Mouse (Mus musculus): ENCODE measurements around the gene Gm21987. TPM values are rescaled to one million over a fixed set of nuclear protein-coding genes. Genes with fewer than 3 reads are reported as not detected.
A peak's percentile ranks its signal among the peaks of the same experiment; 100 is the strongest.

Gene Gm21987
- polyA plus RNA-seq, 1 experiment from 2014 or later, result not detected

- H3K4me1 ChIP-seq (ENCODE audit: control insufficient read depth, insufficient read depth, low read length), result 0 out of 2 replicates have a peak, but pooled peaks cover 2% of the 10 kb centered on the region
- no peaks in the 10 kb centered on the region for H3K9me3 ChIP-seq (ENCODE audit: control insufficient read depth, low read length)
- ATAC-seq (ENCODE audit: insufficient read depth, low FRiP score, low TSS enrichment) (no peak), DNase-seq (ENCODE audit: low spot score) (no peak)
- no peaks in the 10 kb centered on the region for H3K36me3 ChIP-seq (ENCODE audit: control insufficient read depth, insufficient read depth, low read length)
- H3K4me2 ChIP-seq (ENCODE audit: low read depth), result no peak overlapping the region
- H3K4me3 ChIP-seq (ENCODE audit: low read depth, low read length), result no peak overlapping the region
- H3K27ac ChIP-seq (ENCODE audit: low read depth, low read length), result no peak overlapping the region
- 92% methylated on average over 6 of the region's 6 CpGs for WGBS
- H3K27me3 ChIP-seq (ENCODE audit: control insufficient read depth, insufficient read depth, low read length), result no peaks in the 10 kb centered on the region
- H3K9ac ChIP-seq (ENCODE audit: low read length), result no peak overlapping the region
Measured at GRCm38 (mm10) chr16:38398266-38398665, 51.4 kb downstream of the Gm21987 start.

DNA sequence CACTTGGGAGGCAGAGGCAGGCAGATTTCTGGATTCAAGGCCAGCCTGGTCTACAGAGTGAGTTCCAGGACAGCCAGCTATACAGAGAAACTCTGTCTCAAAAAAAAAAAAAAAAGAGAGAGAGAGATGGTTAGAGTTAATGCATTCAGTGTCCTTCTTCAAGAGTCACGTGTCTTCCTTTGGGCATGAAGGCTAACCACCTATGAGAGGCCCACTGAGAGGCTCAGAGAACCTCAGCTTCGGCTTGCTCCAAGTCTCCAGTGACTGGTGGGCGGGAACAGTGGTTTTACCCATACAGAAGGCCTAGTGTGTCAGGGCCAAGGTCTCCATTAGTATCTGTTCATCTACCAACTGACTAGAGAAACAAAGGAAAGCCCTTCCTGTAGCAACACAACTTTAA is 52.2 kb downstream of the Gm21987 start:
- H3K27ac ChIP-seq (ENCODE audit: low read depth, low read length), result no peak overlapping the region
- H3K4me1 ChIP-seq (ENCODE audit: control insufficient read depth, insufficient read depth, low read length), result 0 out of 2 replicates have a peak, but pooled peaks cover 2% of the 10 kb centered on the region
- no peak overlapping the region for H3K4me3 ChIP-seq (ENCODE audit: low read depth, low read length)
- H3K9me3 ChIP-seq (ENCODE audit: control insufficient read depth, low read length), result no peaks in the 10 kb centered on the region
- no peak for ATAC-seq (ENCODE audit: insufficient read depth, low FRiP score, low TSS enrichment)
- no peak overlapping the region for H3K4me2 ChIP-seq (ENCODE audit: low read depth)
- 69% methylated on average over 3 of the region's 3 CpGs for WGBS
- H3K36me3 ChIP-seq (ENCODE audit: control insufficient read depth, insufficient read depth, low read length), result no peaks in the 10 kb centered on the region
- peak overlapping the region; percentile 30 for H3K9ac ChIP-seq (ENCODE audit: low read length)
- no peaks in the 10 kb centered on the region for H3K27me3 ChIP-seq (ENCODE audit: control insufficient read depth, insufficient read depth, low read length)
- DNase-seq (ENCODE audit: low spot score), result no peak

GRCm38 (mm10) chr16:38399531-38400231 is 52.8 kb downstream of the Gm21987 start:
- H3K4me2 ChIP-seq (ENCODE audit: low read depth), result peak overlapping the region; percentile 37
- DNase-seq (ENCODE audit: low spot score), result peak; percentile 48
- WGBS, result 23% methylated on average over 17 of the region's 17 CpGs
- 0 out of 2 replicates have a peak overlapping the region, but pooled peaks have one; percentile 9 for H3K4me3 ChIP-seq (ENCODE audit: low read depth, low read length)
- H3K27me3 ChIP-seq (ENCODE audit: control insufficient read depth, insufficient read depth, low read length), result no peaks in the 10 kb centered on the region
- H3K9me3 ChIP-seq (ENCODE audit: control insufficient read depth, low read length), result no peaks in the 10 kb centered on the region
- H3K36me3 ChIP-seq (ENCODE audit: control insufficient read depth, insufficient read depth, low read length), result no peaks in the 10 kb centered on the region
- H3K9ac ChIP-seq (ENCODE audit: low read length), result peak overlapping the region; percentile 30
- ATAC-seq (ENCODE audit: insufficient read depth, low FRiP score, low TSS enrichment), result no peak
- H3K27ac ChIP-seq (ENCODE audit: low read depth, low read length), result no peak overlapping the region
- 0 out of 2 replicates have a peak, but pooled peaks cover 2% of the 10 kb centered on the region for H3K4me1 ChIP-seq (ENCODE audit: control insufficient read depth, insufficient read depth, low read length)

DNA sequence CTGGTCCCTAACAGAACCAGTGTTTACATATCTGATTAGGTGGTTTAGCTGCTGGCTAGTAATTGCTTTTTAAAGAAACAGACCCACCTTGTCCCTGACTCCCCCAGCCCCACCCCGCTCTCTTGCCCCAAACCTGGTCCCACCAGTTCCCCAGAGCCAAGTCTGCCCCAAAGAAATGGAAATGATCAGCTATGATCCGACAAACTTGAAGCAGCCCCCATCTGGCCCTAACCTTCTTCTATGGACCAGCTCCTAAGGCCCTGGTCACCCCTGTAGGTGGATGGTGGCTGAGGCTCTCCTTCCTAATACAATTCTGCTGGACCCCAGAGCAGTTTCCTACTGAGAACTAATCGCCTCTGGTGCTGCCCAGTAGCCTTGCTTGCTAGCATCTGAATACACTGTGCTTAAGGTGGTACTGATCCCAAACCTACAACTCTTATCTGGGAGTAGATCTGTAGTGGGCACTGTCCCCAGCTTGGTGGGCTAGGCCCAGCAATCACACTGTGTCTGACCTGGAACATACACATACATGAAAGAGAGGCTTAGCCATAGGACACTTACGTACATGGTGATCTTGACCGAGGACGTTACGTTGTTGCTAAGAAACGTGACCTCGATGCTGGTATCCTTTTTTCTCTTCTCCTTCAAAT is 53.6 kb downstream of the Gm21987 start:
- no peaks in the 10 kb centered on the region for H3K36me3 ChIP-seq (ENCODE audit: control insufficient read depth, insufficient read depth, low read length)
- H3K27ac ChIP-seq (ENCODE audit: low read depth, low read length), result no peak overlapping the region
- ATAC-seq (ENCODE audit: insufficient read depth, low FRiP score, low TSS enrichment) (no peak), DNase-seq (ENCODE audit: low spot score) (no peak)
- no peaks in the 10 kb centered on the region for H3K27me3 ChIP-seq (ENCODE audit: control insufficient read depth, insufficient read depth, low read length)
- 0 out of 2 replicates have a peak overlapping the region, but pooled peaks have one; percentile 9 for H3K4me3 ChIP-seq (ENCODE audit: low read depth, low read length)
- H3K4me2 ChIP-seq (ENCODE audit: low read depth), result peak overlapping the region; percentile 37
- no peaks in the 10 kb centered on the region for H3K9me3 ChIP-seq (ENCODE audit: control insufficient read depth, low read length)
- WGBS, result 80% methylated on average over 9 of the region's 9 CpGs
- H3K9ac ChIP-seq (ENCODE audit: low read length), result peak overlapping the region; percentile 30
- H3K4me1 ChIP-seq (ENCODE audit: control insufficient read depth, insufficient read depth, low read length), result 0 out of 2 replicates have a peak, but pooled peaks cover 2% of the 10 kb centered on the region

DNA sequence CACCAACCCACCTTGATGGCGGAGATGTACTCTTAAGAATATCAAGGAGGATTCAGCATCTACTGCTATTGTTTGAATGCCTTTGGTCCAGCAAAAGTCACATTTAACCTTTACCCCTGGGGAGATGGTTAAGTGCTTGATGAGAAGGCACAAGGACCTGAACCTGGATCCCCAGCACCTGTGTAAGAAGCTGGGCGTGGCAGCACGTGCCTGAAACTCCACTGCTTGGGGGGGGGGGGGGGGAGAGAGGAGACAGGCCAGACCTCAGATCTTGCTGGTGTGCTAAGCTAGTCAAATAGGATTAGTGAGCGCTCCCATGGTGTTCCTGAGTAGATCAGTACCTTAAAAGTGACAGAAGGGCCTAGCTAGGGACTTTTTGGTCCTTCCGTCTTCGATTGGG is 54.6 kb downstream of the Gm21987 start:
- 0 out of 2 replicates have a peak, but pooled peaks cover 2% of the 10 kb centered on the region for H3K4me1 ChIP-seq (ENCODE audit: control insufficient read depth, insufficient read depth, low read length)
- H3K4me3 ChIP-seq (ENCODE audit: low read depth, low read length), result no peak overlapping the region
- H3K9me3 ChIP-seq (ENCODE audit: control insufficient read depth, low read length), result no peaks in the 10 kb centered on the region
- H3K9ac ChIP-seq (ENCODE audit: low read length), result no peak overlapping the region
- H3K27ac ChIP-seq (ENCODE audit: low read depth, low read length), result no peak overlapping the region
- H3K36me3 ChIP-seq (ENCODE audit: control insufficient read depth, insufficient read depth, low read length), result no peaks in the 10 kb centered on the region
- no peak for ATAC-seq (ENCODE audit: insufficient read depth, low FRiP score, low TSS enrichment)
- no peaks in the 10 kb centered on the region for H3K27me3 ChIP-seq (ENCODE audit: control insufficient read depth, insufficient read depth, low read length)
- DNase-seq (ENCODE audit: low spot score), result no peak
- WGBS, result 89% methylated on average over 6 of the region's 6 CpGs
- H3K4me2 ChIP-seq (ENCODE audit: low read depth), result no peak overlapping the region

DNA sequence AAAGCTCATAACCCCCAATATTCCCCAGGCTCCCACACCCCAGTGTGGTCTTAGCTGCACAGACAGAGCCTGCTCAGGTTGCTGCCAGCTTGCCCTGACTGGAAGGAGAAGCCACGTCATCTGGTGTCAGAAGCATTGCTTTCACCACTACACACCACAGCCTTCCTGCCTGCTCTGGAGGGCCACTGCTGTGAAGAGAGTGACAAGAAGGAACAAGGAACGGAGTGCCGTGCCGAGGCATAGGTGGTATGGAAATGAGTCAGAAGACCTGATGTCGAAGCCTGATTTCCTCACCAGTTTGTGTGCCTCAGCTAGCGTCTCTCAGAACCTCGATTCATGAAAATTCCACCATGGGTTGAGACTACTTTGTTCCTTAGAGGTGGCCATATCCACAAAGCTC is 56.8 kb downstream of the Gm21987 start:
- WGBS, result 89% methylated on average over 7 of the region's 7 CpGs
- Histone ChIP-seq H3K27ac (ENCODE audit: low read depth, low read length) (no peak overlapping the region), H3K9ac (ENCODE audit: low read length) (no peak overlapping the region)

GRCm38 (mm10) chr16:38406293-38406692 is 59.5 kb downstream of the Gm21987 start:
- H3K27ac ChIP-seq (ENCODE audit: low read depth, low read length), result no peak overlapping the region
- H3K27me3 ChIP-seq (ENCODE audit: control insufficient read depth, insufficient read depth, low read length), result no peaks in the 10 kb centered on the region
- WGBS, result 77% methylated on average over 5 of the region's 5 CpGs
- no peaks in the 10 kb centered on the region for H3K9me3 ChIP-seq (ENCODE audit: control insufficient read depth, low read length)
- H3K36me3 ChIP-seq (ENCODE audit: control insufficient read depth, insufficient read depth, low read length), result no peaks in the 10 kb centered on the region
- H3K4me2 ChIP-seq (ENCODE audit: low read depth), result no peak overlapping the region
- no peak overlapping the region for H3K9ac ChIP-seq (ENCODE audit: low read length)
- no peaks in the 10 kb centered on the region for H3K4me1 ChIP-seq (ENCODE audit: control insufficient read depth, insufficient read depth, low read length)
- no peak overlapping the region for H3K4me3 ChIP-seq (ENCODE audit: low read depth, low read length)
- DNase-seq (ENCODE audit: low spot score) (no peak), ATAC-seq (ENCODE audit: insufficient read depth, low FRiP score, low TSS enrichment) (no peak)

More for the DNA sequence above, 56.8 kb downstream of the Gm21987 start:
- H3K27me3 ChIP-seq (ENCODE audit: control insufficient read depth, insufficient read depth, low read length), result no peaks in the 10 kb centered on the region
- no peaks in the 10 kb centered on the region for H3K9me3 ChIP-seq (ENCODE audit: control insufficient read depth, low read length)
- H3K4me2 ChIP-seq (ENCODE audit: low read depth), result no peak overlapping the region
- H3K36me3 ChIP-seq (ENCODE audit: control insufficient read depth, insufficient read depth, low read length), result no peaks in the 10 kb centered on the region
- H3K4me1 ChIP-seq (ENCODE audit: control insufficient read depth, insufficient read depth, low read length), result 0 out of 2 replicates have a peak, but pooled peaks cover 2% of the 10 kb centered on the region
- H3K4me3 ChIP-seq (ENCODE audit: low read depth, low read length), result no peak overlapping the region
- DNase-seq (ENCODE audit: low spot score) (no peak), ATAC-seq (ENCODE audit: insufficient read depth, low FRiP score, low TSS enrichment) (no peak)

- Histone ChIP-seq H3K4me2 (ENCODE audit: low read depth) (no peak overlapping the region), H3K9ac (ENCODE audit: low read length) (no peak overlapping the region), H3K27ac (ENCODE audit: low read depth, low read length) (no peak overlapping the region), H3K4me3 (ENCODE audit: low read depth, low read length) (no peak overlapping the region), H3K36me3 (ENCODE audit: control insufficient read depth, insufficient read depth, low read length) (no peaks in the 10 kb centered on the region), H3K27me3 (ENCODE audit: control insufficient read depth, insufficient read depth, low read length) (no peaks in the 10 kb centered on the region), H3K9me3 (ENCODE audit: control insufficient read depth, low read length) (no peaks in the 10 kb centered on the region), H3K4me1 (ENCODE audit: control insufficient read depth, insufficient read depth, low read length) (no peaks in the 10 kb centered on the region)
- no peak for ATAC-seq (ENCODE audit: insufficient read depth, low FRiP score, low TSS enrichment)
- DNase-seq (ENCODE audit: low spot score), result no peak
- WGBS, result 81% methylated on average over 6 of the region's 6 CpGs
Measured at GRCm38 (mm10) chr16:38406708-38407107, 59.9 kb downstream of the Gm21987 start.

DNA sequence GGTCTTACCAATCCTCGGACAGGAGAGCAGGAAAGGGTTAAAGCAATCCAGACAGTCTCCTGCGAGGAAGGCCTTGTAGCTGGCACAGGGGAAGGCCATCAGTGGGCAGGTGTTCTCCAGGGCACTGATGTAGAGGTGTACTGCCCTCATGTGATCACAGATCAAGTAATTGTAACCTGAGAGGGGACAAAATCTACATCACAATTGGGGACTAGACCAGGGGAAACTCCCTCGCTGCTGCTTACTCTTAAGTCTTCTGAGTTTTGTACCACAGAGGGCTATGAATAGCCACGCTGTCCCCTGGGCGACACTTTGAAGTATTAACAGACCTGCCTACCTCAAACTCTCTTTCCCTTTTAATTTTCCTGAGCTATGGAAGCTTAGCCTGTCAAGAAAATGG is 60.7 kb downstream of the Gm21987 start:
- Histone ChIP-seq H3K27me3 (ENCODE audit: control insufficient read depth, insufficient read depth, low read length) (no peaks in the 10 kb centered on the region), H3K36me3 (ENCODE audit: control insufficient read depth, insufficient read depth, low read length) (no peaks in the 10 kb centered on the region), H3K4me1 (ENCODE audit: control insufficient read depth, insufficient read depth, low read length) (no peaks in the 10 kb centered on the region), H3K9me3 (ENCODE audit: control insufficient read depth, low read length) (no peaks in the 10 kb centered on the region), H3K4me2 (ENCODE audit: low read depth) (no peak overlapping the region), H3K4me3 (ENCODE audit: low read depth, low read length) (no peak overlapping the region), H3K9ac (ENCODE audit: low read length) (no peak overlapping the region), H3K27ac (ENCODE audit: low read depth, low read length) (no peak overlapping the region)
- ATAC-seq (ENCODE audit: insufficient read depth, low FRiP score, low TSS enrichment), result no peak
- 36% methylated on average over 5 of the region's 5 CpGs for WGBS
- no peak for DNase-seq (ENCODE audit: low spot score)

Data from neural tube, embryonic 11.5 days (tissue).